Mouse (Mus musculus) hindbrain, embryonic 14.5 days (tissue): ENCODE measurements around the gene Knstrn. TPM values are rescaled to one million over a fixed set of nuclear protein-coding genes. Genes with fewer than 3 reads are reported as not detected.
A peak's percentile ranks its signal among the peaks of the same experiment; 100 is the strongest.

Experiments
- ATAC-seq: fragments of 200-750 bp; cut with Nextera tagmentation; 2 replicates; pipeline ENCODE4 v1.8.0; 2017; ENCODE audit warnings: moderate number of reproducible peaks, mild to moderate bottlenecking, moderate TSS enrichment, moderate library complexity; ENCODE audit not compliant: low FRiP score
- DNase-seq: peaks from one replicate; pipeline ENCODE4 v3.0.0-alpha.2; 2015; ENCODE audit warnings: low spot score
- H3K27ac ChIP-seq: fragments of 300-500 bp; sonication (generic); 2 replicates; pipeline ENCODE4 v1.5.1; 2014; ENCODE audit warnings: mild to moderate bottlenecking, moderate library complexity
- H3K27me3 ChIP-seq: fragments of 300-500 bp; sonication (generic); 2 replicates; pipeline ENCODE4 v1.6.1; 2014; ENCODE audit warnings: mild to moderate bottlenecking, low read length, mixed read lengths; ENCODE audit not compliant: control insufficient read depth, insufficient read depth
- H3K36me3 ChIP-seq: fragments of 300-500 bp; sonication (generic); replicated peaks from 2 replicates; pipeline ENCODE4 v1.6.1; 2014; ENCODE audit not compliant: control insufficient read depth, insufficient read depth
- H3K4me1 ChIP-seq: fragments of 300-500 bp; sonication (generic); replicated peaks from 2 replicates; pipeline ENCODE4 v1.6.1; 2014; ENCODE audit warnings: antibody characterized with exemption, low read length, mixed read lengths; ENCODE audit not compliant: control insufficient read depth, insufficient read depth
- H3K4me2 ChIP-seq: fragments of 300-500 bp; sonication (generic); replicated peaks from 2 replicates; pipeline ENCODE4 v1.6.1; 2014; ENCODE audit warnings: mild to moderate bottlenecking, moderate library complexity
- H3K4me3 ChIP-seq: fragments of 300-500 bp; sonication (generic); replicated peaks from 2 replicates; pipeline ENCODE4 v1.5.1; 2014; ENCODE audit warnings: mild to moderate bottlenecking, low read length
- H3K9ac ChIP-seq: fragments of 300-500 bp; sonication (generic); 2 replicates; pipeline ENCODE4 v1.6.1; 2014
- H3K9me3 ChIP-seq: fragments of 300-500 bp; sonication (generic); 2 replicates; pipeline ENCODE4 v1.6.1; 2016; ENCODE audit warnings: low read length; ENCODE audit not compliant: control insufficient read depth
- WGBS: fragments of 180-500 bp; shearing (Covaris S2); extraction: QIAGEN DNeasy Blood & Tissue Kit; methylation state at CpG from one replicate; pipeline ENCODE4 v1.1.7; 2014; 5-methylcytosine and 5-hydroxymethylcytosine counted together
- polyA plus RNA-seq: library from polyadenylated mRNA; unstranded; fragments of >200 nt; fragmentation: Nextera tagmentation; extraction: Ambion mirVana; gene quantifications from 2 replicates; pipeline ENCODE4 v1.2.1, GENCODE M21; 2014

Gene Knstrn
- polyA plus RNA-seq, 1 experiment from 2014 or later, result 16.1 TPM

GRCm38 (mm10) chr2:118873018-118873417 is 59.2 kb downstream of the Knstrn start:
- H3K27me3 ChIP-seq, result no peaks in the 10 kb centered on the region
- no peaks in the 10 kb centered on the region for H3K4me1 ChIP-seq
- no peaks in the 10 kb centered on the region for H3K9me3 ChIP-seq
- no peak overlapping the region for H3K4me3 ChIP-seq
- H3K27ac ChIP-seq, result no peak overlapping the region
- no peak overlapping the region for H3K4me2 ChIP-seq
- ATAC-seq (no peak), DNase-seq (no peak)
- WGBS, result 90% methylated on average over 5 of the region's 5 CpGs
- no peak overlapping the region for H3K9ac ChIP-seq
- peaks cover 40% of the 10 kb centered on the region for H3K36me3 ChIP-seq

GRCm38 (mm10) chr2:118873890-118874430 is 60.2 kb downstream of the Knstrn start:
- no peaks in the 10 kb centered on the region for H3K4me1 ChIP-seq
- no peak overlapping the region for H3K4me2 ChIP-seq
- DNase-seq (no peak), ATAC-seq (no peak)
- H3K9me3 ChIP-seq, result no peaks in the 10 kb centered on the region
- no peaks in the 10 kb centered on the region for H3K27me3 ChIP-seq
- H3K9ac ChIP-seq, result no peak overlapping the region
- 90% methylated on average over 6 of the region's 6 CpGs for whole genome bisulfite sequencing
- H3K27ac ChIP-seq, result no peak overlapping the region
- H3K4me3 ChIP-seq, result no peak overlapping the region
- H3K36me3 ChIP-seq, result peaks cover 42% of the 10 kb centered on the region

GRCm38 (mm10) chr2:118875316-118875715 is 61.5 kb downstream of the Knstrn start:
- Histone ChIP-seq H3K9me3 (no peaks in the 10 kb centered on the region), H3K9ac (no peak overlapping the region), H3K4me1 (no peaks in the 10 kb centered on the region), H3K27ac (no peak overlapping the region), H3K4me3 (no peak overlapping the region), H3K36me3 (peaks cover 42% of the 10 kb centered on the region), H3K27me3 (no peaks in the 10 kb centered on the region), H3K4me2 (no peak overlapping the region)
- DNase-seq, result no peak
- no peak for ATAC-seq
- 90% methylated on average over 8 of the region's 8 CpGs for WGBS

DNA sequence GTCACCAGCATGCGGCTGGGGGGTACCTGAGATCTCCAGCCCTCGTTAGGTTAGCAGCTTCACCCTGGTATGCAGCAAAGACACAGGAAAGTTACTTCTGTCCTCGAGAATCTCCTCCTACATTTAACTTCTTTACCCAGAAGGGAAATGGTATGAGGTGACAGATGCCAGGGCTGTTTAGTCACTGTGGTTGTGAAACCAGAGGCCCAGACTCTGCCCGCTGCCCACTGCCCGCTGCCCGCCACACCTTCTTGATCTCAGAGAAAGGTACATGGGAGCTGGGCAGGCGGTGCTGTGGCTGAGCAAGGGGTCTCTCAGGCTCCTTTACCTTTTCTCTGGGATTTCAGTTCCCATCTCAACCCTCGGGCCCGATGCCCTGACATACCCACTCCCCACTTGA is 62.6 kb downstream of the Knstrn start:
- no peak for DNase-seq
- 94% methylated on average over 9 of the region's 9 CpGs for WGBS
- Histone ChIP-seq H3K4me2 (no peak overlapping the region), H3K9ac (no peak overlapping the region), H3K27me3 (no peaks in the 10 kb centered on the region), H3K4me3 (no peak overlapping the region), H3K36me3 (peaks cover 38% of the 10 kb centered on the region), H3K4me1 (no peaks in the 10 kb centered on the region), H3K9me3 (no peaks in the 10 kb centered on the region), H3K27ac (no peak overlapping the region)
- no peak for ATAC-seq

DNA sequence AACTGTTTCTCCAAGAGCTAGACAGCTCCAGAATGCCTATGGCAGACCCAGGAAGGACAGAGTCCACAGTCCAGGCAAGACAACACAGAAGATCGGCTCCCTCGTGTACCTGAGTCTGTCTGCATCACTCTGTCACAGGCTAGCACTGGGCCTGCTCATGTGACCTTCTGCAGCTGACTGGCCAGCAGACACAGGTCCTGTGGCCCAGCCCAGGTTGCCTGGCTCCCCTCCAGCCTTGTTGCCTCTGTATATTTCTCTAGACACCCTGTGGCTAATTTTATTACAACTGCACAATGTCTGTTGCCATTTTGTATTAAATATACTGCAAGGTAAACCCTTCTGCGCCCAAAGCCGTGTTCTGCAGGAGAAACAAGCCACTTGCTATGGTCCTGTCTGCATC is 67.2 kb downstream of the Knstrn start:
- no peak overlapping the region for H3K27ac ChIP-seq
- H3K4me1 ChIP-seq, result peaks cover 5% of the 10 kb centered on the region
- H3K9ac ChIP-seq, result no peak overlapping the region
- 82% methylated on average over 4 of the region's 4 CpGs for WGBS
- H3K36me3 ChIP-seq, result peaks cover 20% of the 10 kb centered on the region
- H3K4me3 ChIP-seq, result no peak overlapping the region
- H3K27me3 ChIP-seq, result 0 out of 2 replicates have a peak, but pooled peaks cover 9% of the 10 kb centered on the region
- DNase-seq (no peak), ATAC-seq (no peak)
- no peaks in the 10 kb centered on the region for H3K9me3 ChIP-seq
- no peak overlapping the region for H3K4me2 ChIP-seq

GRCm38 (mm10) chr2:118881956-118882355 is 68.2 kb downstream of the Knstrn start:
- Histone ChIP-seq H3K27me3 (0 out of 2 replicates have a peak, but pooled peaks cover 9% of the 10 kb centered on the region), H3K4me1 (peaks cover 5% of the 10 kb centered on the region), H3K4me3 (no peak overlapping the region), H3K36me3 (peaks cover 11% of the 10 kb centered on the region), H3K27ac (no peak overlapping the region), H3K9ac (no peak overlapping the region), H3K9me3 (no peaks in the 10 kb centered on the region), H3K4me2 (no peak overlapping the region)
- DNase-seq (no peak), ATAC-seq (no peak)
- 86% methylated on average over 5 of the region's 5 CpGs for WGBS

- H3K4me3 ChIP-seq, result peak overlapping the region; percentile 36
- peak overlapping the region; percentile 90 for H3K4me2 ChIP-seq
- peak; percentile 77 for ATAC-seq
- H3K9me3 ChIP-seq, result no peaks in the 10 kb centered on the region
- DNase-seq, result peak; percentile 91
- H3K9ac ChIP-seq, result peak overlapping the region; percentile 54
- peaks cover 5% of the 10 kb centered on the region for H3K4me1 ChIP-seq
- peaks cover 1% of the 10 kb centered on the region; the same call in 1 of the 2 replicates for H3K36me3 ChIP-seq
- WGBS, result 2% methylated on average over 32 of the region's 32 CpGs
- H3K27me3 ChIP-seq, result 0 out of 2 replicates have a peak, but pooled peaks cover 9% of the 10 kb centered on the region
- no peak overlapping the region for H3K27ac ChIP-seq
These were observed 69.3 kb downstream of the Knstrn start for GRCm38 (mm10) chr2:118882840-118883679.

DNA sequence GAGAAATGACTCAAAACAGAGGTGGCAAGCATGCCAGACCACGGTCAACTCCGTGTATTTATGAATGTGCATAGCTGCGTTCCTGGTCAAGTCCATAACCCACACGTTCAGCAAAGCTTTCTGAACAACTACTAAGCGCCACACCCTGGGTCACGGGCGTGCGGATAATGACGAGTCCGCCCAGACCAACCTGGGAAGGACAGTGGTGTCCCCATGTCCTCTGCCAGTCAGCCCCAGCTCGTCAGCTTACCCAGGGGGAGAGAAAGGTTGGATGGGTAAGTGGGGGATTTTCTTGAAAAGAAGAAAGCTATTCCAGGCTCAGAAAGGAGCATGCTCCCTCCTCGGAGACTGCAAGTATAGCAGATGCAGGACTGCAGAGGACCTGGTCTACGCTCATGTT is 73.6 kb downstream of the Knstrn start:
- no peaks in the 10 kb centered on the region for H3K36me3 ChIP-seq
- no peak overlapping the region for H3K4me3 ChIP-seq
- no peak for ATAC-seq
- peak overlapping the region; percentile 33 for H3K4me2 ChIP-seq
- H3K9ac ChIP-seq, result no peak overlapping the region; the same call in 1 of the 2 replicates
- no peak overlapping the region for H3K27ac ChIP-seq
- DNase-seq, result no peak
- H3K4me1 ChIP-seq, result peaks cover 5% of the 10 kb centered on the region
- WGBS, result 65% methylated on average over 13 of the region's 13 CpGs
- 0 out of 2 replicates have a peak, but pooled peaks cover 9% of the 10 kb centered on the region for H3K27me3 ChIP-seq
- no peaks in the 10 kb centered on the region for H3K9me3 ChIP-seq

DNA sequence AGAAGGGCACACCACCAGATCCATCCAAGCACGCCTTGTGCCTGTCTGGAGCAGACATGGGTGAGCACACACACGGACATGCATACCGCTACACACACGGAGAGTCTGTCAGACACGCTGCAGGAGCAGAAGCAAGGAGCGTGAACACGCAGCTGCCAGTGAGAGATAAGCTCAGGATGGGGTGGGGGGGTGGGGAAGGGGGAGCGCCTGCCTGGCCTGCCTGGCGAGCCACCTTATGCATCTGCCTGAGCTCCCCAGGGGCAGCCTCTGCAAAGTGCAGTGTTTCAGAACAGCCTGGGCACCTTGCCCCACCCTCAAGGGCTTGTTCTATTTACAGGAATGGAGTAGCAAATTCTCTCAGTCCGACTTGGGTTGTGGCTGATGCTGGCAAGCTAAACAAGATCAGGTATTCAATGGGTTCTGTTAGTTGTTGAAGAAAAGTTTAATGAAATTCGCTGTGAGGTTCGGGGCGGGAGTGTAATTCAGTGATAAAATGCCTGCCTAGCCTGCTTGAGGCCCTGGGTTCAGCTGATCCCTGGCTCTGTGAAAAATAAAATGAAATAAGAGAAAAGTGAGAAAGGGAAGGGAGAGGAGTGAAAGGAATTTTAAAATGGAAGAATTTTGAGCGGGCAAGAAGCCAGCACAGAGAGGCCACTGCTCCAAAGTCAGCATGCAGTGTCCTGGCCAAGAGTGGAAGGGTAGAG is 74.2 kb downstream of the Knstrn start:
- ATAC-seq (no peak), DNase-seq (peak; percentile 25)
- H3K27me3 ChIP-seq, result peaks cover 14% of the 10 kb centered on the region; the same call in 1 of the 2 replicates
- 24% methylated on average over 14 of the region's 14 CpGs for WGBS
- H3K36me3 ChIP-seq, result no peaks in the 10 kb centered on the region
- peak overlapping the region; percentile 33 for H3K4me2 ChIP-seq
- H3K4me1 ChIP-seq, result peaks cover 2% of the 10 kb centered on the region
- H3K27ac ChIP-seq, result no peak overlapping the region
- no peak overlapping the region; the same call in 1 of the 2 replicates for H3K9ac ChIP-seq
- H3K9me3 ChIP-seq, result no peaks in the 10 kb centered on the region
- H3K4me3 ChIP-seq, result no peak overlapping the region
